Mouse (Mus musculus) heart, embryonic 14.5 days (tissue): Measurements from ENCODE around the gene Ifi27l2a. TPM values are rescaled to one million over a fixed set of nuclear protein-coding genes. Genes with fewer than 3 reads are reported as not detected.
"Not testable (repeated sequence)": the region's sequence is repeated elsewhere in the genome, so short reads cannot be mapped to it uniquely, and the experiment has no call there.

Source experiments
- ATAC-seq: fragments of 200-750 bp; cut with Nextera tagmentation; 2 replicates; pipeline ENCODE4 v1.8.0; 2017; ENCODE audit warnings: low read depth, moderate TSS enrichment; ENCODE audit not compliant: insufficient number of reproducible peaks, insufficient read depth, low FRiP score
- H3K27ac ChIP-seq, 2 experiments: fragments of 200-500 bp in 1 of 2; fragments of 300-500 bp in 1 of 2; sonication (generic) in 1 of 2; replicated peaks in 1 of 2; 2 replicates each; pipeline ENCODE4 v1.5.1; 2012 to 2014; ENCODE audit warnings: low read depth in 2 of 2, low read length in 2 of 2, control low read depth in 1 of 2, mild to moderate bottlenecking in 1 of 2, mixed read lengths in 1 of 2; ENCODE audit not compliant: control insufficient read depth in 1 of 2, insufficient read depth in 1 of 2
- H3K27me3 ChIP-seq: fragments of 300-500 bp; sonication (generic); 2 replicates; pipeline ENCODE4 v1.6.1; 2014; ENCODE audit warnings: mild to moderate bottlenecking, low read length, control low read depth; ENCODE audit not compliant: control insufficient read depth, insufficient read depth
- H3K36me3 ChIP-seq: fragments of 300-500 bp; sonication (generic); 2 replicates; pipeline ENCODE4 v1.6.1; 2014; ENCODE audit warnings: mild to moderate bottlenecking, control low read depth, low read length, mixed read lengths; ENCODE audit not compliant: control insufficient read depth, insufficient read depth
- H3K4me1 ChIP-seq, 2 experiments: fragments of 200-500 bp in 1 of 2; fragments of 300-500 bp in 1 of 2; sonication (generic) in 1 of 2; 2 replicates each; pipeline ENCODE4 v1.6.1; 2012 to 2014; ENCODE audit warnings: low read length in 2 of 2, control low read depth in 1 of 2, mixed read lengths in 1 of 2; ENCODE audit not compliant: control insufficient read depth in 2 of 2, insufficient read depth in 2 of 2
- H3K4me2 ChIP-seq: fragments of 300-500 bp; sonication (generic); 2 replicates; pipeline ENCODE4 v1.6.1; 2014; ENCODE audit warnings: mild to moderate bottlenecking, low read length
- H3K4me3 ChIP-seq, 2 experiments: fragments of 200-500 bp in 1 of 2; fragments of 300-500 bp in 1 of 2; sonication (generic) in 1 of 2; 2 replicates each; pipeline ENCODE4 v1.5.1; 2012 to 2014; ENCODE audit warnings: low read length in 2 of 2, mild to moderate bottlenecking in 2 of 2, control low read depth in 1 of 2, low read depth in 1 of 2, moderate library complexity in 1 of 2; ENCODE audit not compliant: control insufficient read depth in 1 of 2, insufficient read depth in 1 of 2
- H3K9ac ChIP-seq: fragments of 300-500 bp; sonication (generic); 2 replicates; pipeline ENCODE4 v1.6.1; 2014; ENCODE audit warnings: mild to moderate bottlenecking, low read length
- H3K9me3 ChIP-seq: fragments of 300-500 bp; sonication (generic); 2 replicates; pipeline ENCODE4 v1.6.1; 2016; ENCODE audit warnings: low read length, control low read depth; ENCODE audit not compliant: control insufficient read depth
- WGBS: fragments of 180-500 bp; shearing (Covaris S2); extraction: QIAGEN DNeasy Blood & Tissue Kit; methylation state at CpG from one replicate; pipeline ENCODE4 v1.1.7; 2014; 5-methylcytosine and 5-hydroxymethylcytosine counted together
- polyA plus RNA-seq: library from polyadenylated mRNA; unstranded; fragments of >200 nt; fragmentation: Nextera tagmentation; extraction: Ambion mirVana; gene quantifications from 2 replicates; pipeline ENCODE4 v1.2.1, GENCODE M21; 2014

The Ifi27l2a gene
- polyA plus RNA-seq, 1 experiment from 2014 or later = 17.6 TPM

DNA sequence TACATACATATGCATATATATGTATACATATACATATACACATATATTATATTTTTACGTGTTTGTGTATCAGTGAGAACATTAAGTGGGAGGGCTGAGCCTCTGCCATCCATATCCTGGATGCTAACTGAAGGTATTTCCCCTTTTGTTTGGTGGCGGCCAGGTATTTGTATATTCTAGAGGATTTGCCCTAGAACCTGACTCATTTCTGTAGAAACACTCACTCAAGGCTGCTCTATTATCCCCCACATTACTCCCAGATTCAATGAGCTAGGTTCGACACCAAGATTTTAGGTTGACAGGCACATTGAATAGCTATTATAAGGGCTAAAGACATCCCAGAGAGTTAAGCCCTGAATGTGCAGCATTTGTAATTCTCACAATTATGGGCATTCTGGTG lies 1.6 kb upstream of the Ifi27l2a start:
- 80% methylated on average over 3 of the region's 3 CpGs for WGBS
- H3K4me3 ChIP-seq = no peak overlapping the region
- H3K4me1 ChIP-seq = no peaks in the 10 kb centered on the region
- H3K9ac ChIP-seq = no peak overlapping the region
- no peak for ATAC-seq
- no peaks in the 10 kb centered on the region for H3K9me3 ChIP-seq
- H3K27me3 ChIP-seq = no peaks in the 10 kb centered on the region
- no peaks in the 10 kb centered on the region for H3K36me3 ChIP-seq
- H3K27ac ChIP-seq = no peak overlapping the region
- H3K4me2 ChIP-seq = no peak overlapping the region

DNA sequence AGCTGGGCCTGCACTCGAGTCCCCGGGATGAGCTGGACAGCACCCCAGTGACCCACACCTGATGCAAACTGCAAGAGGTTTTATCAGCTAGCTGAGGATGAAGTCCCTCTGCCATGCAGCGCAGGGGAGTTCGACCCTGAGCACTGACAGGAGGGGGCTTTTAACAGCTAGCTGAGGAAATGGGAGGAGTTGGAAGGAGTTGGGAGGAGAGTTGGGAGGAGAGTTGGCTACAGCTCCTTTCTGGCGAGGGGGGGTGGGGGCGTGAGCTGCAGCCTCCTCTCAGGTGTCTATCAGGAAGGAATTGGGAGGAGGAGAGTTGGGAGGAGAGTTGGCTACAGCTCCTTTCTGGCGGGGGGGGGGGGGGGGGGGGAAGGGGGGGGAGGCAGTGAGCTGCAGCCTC lies 781 bp upstream of the Ifi27l2a start:
- not testable (repeated sequence) for H3K4me3 ChIP-seq, ATAC-seq, H3K9ac ChIP-seq, H3K36me3 ChIP-seq, H3K9me3 ChIP-seq, H3K27me3 ChIP-seq, H3K27ac ChIP-seq, H3K4me1 ChIP-seq, H3K4me2 ChIP-seq
- WGBS = 31% methylated on average over 6 of the region's 7 CpGs

DNA sequence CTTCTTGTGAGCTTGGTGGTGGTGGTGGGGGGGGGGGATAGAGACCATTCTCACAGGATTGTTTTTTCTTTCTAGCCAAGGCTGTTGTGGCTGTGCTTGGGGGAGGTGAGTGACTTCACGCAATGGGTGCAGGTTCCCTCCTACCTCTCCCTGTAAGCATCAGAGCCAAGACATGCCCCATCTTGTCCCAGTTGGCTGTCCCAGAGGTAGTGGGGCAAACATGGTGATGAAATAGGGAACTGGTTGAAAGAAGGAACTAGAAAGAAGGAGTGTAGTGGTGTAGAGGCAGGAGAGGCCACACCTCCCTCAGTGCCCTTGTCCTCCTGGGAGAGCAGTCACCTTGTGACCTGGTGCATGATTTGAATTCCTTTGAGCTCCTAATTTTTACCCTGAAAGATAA lies 5.9 kb downstream of the Ifi27l2a start:
- 88% methylated on average over 1 of the region's 1 CpGs for WGBS
- no peak overlapping the region for H3K4me2 ChIP-seq
- H3K9me3 ChIP-seq = no peaks in the 10 kb centered on the region
- H3K4me1 ChIP-seq = no peaks in the 10 kb centered on the region
- H3K9ac ChIP-seq = no peak overlapping the region
- no peak overlapping the region for H3K4me3 ChIP-seq
- no peak overlapping the region for H3K27ac ChIP-seq
- H3K27me3 ChIP-seq = no peaks in the 10 kb centered on the region
- no peaks in the 10 kb centered on the region for H3K36me3 ChIP-seq
- no peak for ATAC-seq

DNA sequence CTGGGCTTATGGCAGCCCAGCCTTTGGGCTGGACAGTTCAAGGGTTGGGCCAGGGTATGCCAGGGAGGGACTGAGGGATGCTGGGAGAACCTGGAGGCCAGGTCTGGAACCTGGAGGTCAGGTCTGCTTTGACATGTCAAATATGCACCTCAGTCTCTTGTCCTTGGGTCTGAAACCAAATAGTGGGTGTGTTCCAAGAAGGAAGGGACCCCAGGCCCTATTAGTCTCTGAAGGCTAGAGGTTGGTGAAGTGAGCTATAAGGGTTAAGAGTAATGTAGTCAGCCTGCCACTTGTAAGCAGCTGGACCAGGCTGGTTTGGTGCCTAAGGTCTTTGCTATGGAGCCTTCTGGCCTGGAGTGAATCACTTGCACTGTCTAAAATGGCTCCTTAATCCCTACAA lies 8.6 kb downstream of the Ifi27l2a start:
- peak overlapping the region; percentile 15 to 72; a peak in 1 of 4 replicates for H3K27ac ChIP-seq
- no peak for ATAC-seq
- no peaks in the 10 kb centered on the region for H3K27me3 ChIP-seq

DNA sequence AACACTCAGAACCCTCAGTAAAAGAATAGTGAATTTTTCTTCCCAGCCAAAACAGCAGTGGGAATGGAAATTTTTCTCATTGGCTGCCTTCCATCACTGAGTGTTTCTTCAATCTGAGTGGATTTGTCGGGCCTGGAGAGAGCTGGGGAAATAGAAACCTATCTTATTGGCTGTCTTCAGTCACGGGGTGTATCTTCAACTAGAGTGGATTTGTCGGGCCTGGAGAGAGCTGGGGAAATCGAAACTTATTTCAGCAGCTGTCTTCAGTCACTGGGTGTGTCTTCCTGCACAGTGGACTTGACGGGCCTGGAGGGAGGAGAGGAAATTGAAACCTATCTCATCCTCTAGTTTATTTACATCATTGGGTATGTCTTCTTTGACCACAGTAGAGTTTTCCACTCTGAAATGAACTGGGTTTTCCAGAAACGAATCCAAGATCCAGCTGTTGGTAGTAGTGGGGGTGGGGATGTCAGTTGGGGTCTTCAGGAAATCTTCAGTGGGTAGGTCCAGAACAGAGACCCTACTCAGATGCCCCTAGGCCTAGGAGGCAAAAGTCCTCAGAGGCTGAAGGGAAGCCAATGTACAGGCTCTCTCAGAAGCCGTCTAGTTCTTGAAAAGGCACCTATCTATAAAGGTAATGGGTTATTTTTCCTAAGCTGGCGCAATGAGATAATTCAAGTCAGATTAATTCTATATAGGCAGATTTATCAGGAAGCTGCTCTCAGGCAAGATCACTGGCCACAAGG lies 9.3 kb downstream of the Ifi27l2a start, which contains the start of gene Ifi27:
TSS of gene Ifi27 (plus strand) at position 226 of the 746 bp plus-strand sequence.
- ATAC-seq = peak; percentile 90
- 48% methylated on average over 8 of the region's 8 CpGs for WGBS

More for the DNA sequence above, 8.6 kb downstream of the Ifi27l2a start:
- Histone ChIP-seq H3K36me3 (no peaks in the 10 kb centered on the region), H3K9me3 (no peaks in the 10 kb centered on the region), H3K9ac (no peak overlapping the region), H3K4me1 (no peaks in the 10 kb centered on the region), H3K4me3 (peak overlapping the region in 1 of 2 experiments; percentile 22; a peak in 1 of 4 replicates), H3K4me2 (peak overlapping the region; percentile 51)

DNA sequence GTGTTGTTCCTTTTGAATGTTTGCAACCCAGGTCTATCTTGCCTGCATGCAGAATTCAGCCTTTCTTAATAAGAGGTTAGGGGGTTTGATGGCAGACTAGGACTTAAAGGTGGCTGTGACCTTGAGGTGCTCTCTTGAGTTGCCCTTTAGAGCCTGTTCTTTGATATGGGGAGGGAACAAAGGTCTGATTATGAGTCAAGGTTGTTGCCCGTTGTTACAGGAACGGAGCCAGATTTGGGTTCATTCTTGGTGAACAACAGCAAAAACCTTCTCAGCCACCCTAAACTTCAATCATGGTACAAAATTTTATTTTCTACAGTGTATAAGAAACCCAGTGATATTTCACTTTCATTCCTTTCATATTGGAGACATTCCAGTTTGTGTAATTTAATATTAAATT lies 10.1 kb downstream of the Ifi27l2a start:
- no peaks in the 10 kb centered on the region for H3K9me3 ChIP-seq
- 62% methylated on average over 2 of the region's 2 CpGs for WGBS
- no peaks in the 10 kb centered on the region for H3K36me3 ChIP-seq
- no peaks in the 10 kb centered on the region for H3K27me3 ChIP-seq
- no peaks in the 10 kb centered on the region for H3K4me1 ChIP-seq
- H3K4me3 ChIP-seq = no peak overlapping the region
- no peak overlapping the region for H3K9ac ChIP-seq
- ATAC-seq = no peak
- H3K4me2 ChIP-seq = no peak overlapping the region
- H3K27ac ChIP-seq = 0 out of 4 replicates have a peak overlapping the region, but pooled peaks of 1 of the 2 experiments have one; percentile 15

More for the DNA sequence above, 9.3 kb downstream of the Ifi27l2a start, which contains the start of gene Ifi27:
- Histone ChIP-seq H3K4me2 (peak within 1 kb of the TSS; percentile 51), H3K4me3 (peak within 1 kb of the TSS; percentile 3 to 22; a peak in 2 of 4 replicates), H3K36me3 (no peaks in the 10 kb centered on the region), H3K9me3 (no peaks in the 10 kb centered on the region), H3K9ac (peak within 1 kb of the TSS; percentile 34; the same call in 1 of the 2 replicates), H3K4me1 (no peaks in the 10 kb centered on the region), H3K27me3 (no peaks in the 10 kb centered on the region), H3K27ac (peak within 1 kb of the TSS; percentile 15 to 72; a peak in 3 of 4 replicates)

DNA sequence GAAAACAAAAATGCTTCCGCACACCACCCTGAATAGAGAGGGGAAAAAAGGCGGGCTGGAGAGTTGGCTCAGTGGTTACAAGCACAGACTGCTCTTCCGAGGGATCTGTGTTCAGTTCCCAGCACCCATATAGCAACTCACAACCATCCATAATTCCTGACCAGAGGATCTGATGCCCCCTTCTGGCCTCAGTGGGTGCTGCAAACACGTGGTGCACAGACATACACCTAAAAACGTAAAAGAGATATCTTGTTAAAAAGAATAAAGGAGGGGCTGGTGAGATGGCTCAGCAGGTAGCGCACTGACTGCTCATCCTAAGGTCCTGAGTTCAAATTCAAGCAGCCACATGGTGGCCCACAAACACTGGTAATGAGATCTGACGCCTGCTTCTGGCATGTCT lies 16.8 kb downstream of the Ifi27l2a start:
- Histone ChIP-seq H3K36me3 (peaks cover 23% of the 10 kb centered on the region), H3K27me3 (no peaks in the 10 kb centered on the region), H3K4me2 (no peak overlapping the region), H3K9me3 (no peaks in the 10 kb centered on the region), H3K4me3 (no peak overlapping the region), H3K9ac (no peak overlapping the region), H3K27ac (no peak overlapping the region), H3K4me1 (peaks cover 6 to 20% of the 10 kb centered on the region in 2 experiments)
- ATAC-seq = no peak
- 90% methylated on average over 7 of the region's 7 CpGs for WGBS
